Mouse (Mus musculus) ovary, postnatal 10 days (tissue): ENCODE results near the gene Cenpn.
A peak's percentile ranks its signal among the peaks of the same experiment; 100 is the strongest.

ENCODE experiments used
- DNase-seq: peaks from one replicate; pipeline ENCODE4 v3.0.0; 2022; ENCODE audit warnings: low spot score

Gene Cenpn

GRCm38 (mm10) chr8:116921337-116922059 lies at the start of gene Cenpn, which contains the start of gene Cmc2:
Cenpn (plus strand) TSS chr8:116921730.
Cmc2 (minus strand) TSS chr8:116921455.
- peak; percentile 87 for DNase-seq

DNA sequence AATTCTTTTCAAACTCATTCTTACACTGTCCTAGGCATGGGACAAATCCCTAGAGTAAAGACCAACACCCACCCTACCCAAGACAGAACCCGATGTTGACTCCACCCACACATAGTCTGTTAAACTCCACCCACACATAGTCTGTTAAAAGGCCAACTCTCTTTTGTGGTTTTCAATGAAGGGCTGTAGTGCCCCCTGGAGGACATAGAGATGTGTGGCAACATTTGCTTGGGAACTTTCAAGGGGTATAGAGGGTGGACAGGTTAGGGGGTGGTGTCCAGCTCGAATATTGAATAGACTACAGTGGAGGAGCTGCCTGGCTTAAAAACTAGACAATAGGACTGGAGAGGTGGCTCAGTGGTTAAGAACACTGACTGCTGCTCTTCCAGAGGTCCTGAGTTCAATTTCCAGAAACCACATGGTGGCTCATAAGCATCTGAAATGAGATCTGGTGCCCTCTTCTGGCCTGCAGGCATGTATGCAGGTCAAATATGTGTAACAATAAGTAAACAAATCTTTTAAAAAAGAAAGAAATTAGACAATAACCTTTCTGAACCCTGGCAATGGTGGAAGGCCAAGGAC lies 48.7 kb upstream of the Cenpn start:
- DNase-seq: no peak

- no peak for DNase-seq
Observed at GRCm38 (mm10) chr8:116873586-116873985, 47.9 kb upstream of the Cenpn start.

DNA sequence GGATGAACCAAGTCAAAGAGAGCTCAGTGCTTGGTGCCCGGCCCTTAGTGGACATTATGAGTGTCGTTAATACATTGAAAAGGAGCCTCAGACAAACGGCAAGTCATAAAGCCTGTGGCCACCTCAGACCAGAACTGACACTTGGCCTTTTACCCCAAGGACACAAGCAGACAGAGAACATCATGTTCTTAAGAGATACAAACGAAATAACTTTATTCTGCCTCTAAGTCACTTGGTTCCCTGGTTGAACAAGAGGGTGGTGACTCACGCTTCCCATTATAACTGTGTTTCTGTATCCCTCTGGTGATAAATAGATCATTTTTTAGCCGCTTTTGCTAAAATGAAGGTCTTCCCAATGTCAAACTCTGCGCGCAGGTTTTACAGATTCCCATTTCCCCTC lies 47.5 kb upstream of the Cenpn start:
- no peak for DNase-seq

- no peak for DNase-seq
Observed at GRCm38 (mm10) chr8:116875798-116876450, 45.6 kb upstream of the Cenpn start.

DNA sequence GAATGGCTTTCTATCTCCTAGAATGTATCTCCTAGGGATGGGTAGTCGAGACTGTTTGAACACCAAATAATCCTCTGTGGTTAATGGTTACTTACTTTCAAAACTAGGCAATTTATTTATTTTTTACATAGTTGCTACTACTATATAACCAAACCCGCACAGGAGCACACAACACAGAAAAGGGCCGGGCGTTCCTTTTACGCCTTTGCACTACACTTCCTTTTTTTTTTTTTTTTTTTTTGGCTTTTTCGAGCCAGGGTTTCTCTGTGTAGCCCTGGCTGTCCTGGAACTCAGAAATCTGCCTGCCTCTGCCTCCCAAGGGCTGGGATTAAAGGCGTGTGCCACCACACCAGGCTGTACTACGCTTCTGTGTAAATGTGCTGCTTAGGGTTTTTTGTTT lies 40.1 kb upstream of the Cenpn start:
- DNase-seq: no peak

DNA sequence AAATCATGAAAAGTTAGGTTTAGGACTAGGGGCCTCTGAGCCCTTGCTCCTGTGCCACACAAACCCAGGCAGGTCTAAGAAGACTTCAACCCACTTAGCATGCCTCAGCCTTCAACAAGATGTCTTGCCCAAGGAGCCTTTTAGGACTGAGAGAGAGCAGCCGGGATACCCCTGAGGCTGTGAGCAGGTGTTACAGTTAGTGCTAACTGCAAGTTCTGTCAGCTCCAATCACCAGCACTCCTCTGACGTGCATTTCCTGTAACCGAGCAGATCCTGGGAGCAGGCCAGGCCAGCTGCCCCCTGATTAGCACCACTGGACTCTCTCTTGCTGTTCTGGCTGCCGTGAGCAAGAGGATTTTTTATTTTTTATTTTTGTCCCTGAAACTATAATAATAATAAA lies 33.7 kb upstream of the Cenpn start:
- DNase-seq: no peak

DNA sequence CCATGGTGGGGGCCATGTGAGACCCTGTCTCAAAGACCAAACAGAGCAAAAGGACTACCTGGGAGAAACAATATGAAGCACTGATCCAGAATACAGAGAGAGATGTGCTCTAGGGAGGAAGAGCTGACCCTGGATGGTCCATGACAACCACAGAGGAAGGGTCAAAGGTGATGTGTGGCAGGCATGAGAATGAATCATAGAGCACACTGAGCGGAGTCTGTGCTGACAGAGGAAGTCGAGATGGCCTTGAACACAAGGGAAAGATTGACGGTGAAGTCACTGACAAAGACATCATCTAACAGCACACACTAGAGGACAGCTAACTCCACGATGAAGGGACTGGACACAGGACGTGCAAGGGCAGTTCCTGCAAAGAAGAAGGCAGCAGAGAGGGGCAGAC lies 30.1 kb upstream of the Cenpn start:
- no peak for DNase-seq

DNA sequence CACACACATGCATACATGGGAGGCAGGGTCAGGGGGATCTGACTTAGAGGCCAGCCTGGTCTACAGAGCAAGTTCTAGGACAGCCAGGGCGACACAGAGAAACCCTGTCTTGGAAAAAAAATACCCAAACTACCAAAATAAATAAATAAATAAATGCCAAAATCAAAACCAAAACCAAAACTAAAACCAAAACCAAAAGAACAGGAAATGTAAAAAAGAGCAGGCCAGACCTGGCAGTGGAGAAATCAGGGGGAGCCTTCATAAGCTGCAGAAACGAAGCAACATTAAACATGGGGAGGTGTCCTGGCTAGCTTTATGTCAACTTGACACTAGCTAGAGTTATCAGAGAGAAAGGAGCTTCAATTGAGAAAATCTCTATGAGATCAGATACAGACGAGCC lies 29.4 kb upstream of the Cenpn start:
- DNase-seq: no peak

- DNase-seq: no peak
Observed at GRCm38 (mm10) chr8:116892636-116893035, 28.9 kb upstream of the Cenpn start.

GRCm38 (mm10) chr8:116893938-116894337 lies 27.6 kb upstream of the Cenpn start:
- DNase-seq: no peak

- DNase-seq: no peak
Observed at GRCm38 (mm10) chr8:116895521-116895920, 26.0 kb upstream of the Cenpn start.

GRCm38 (mm10) chr8:116904736-116905135 lies 16.8 kb upstream of the Cenpn start:
- DNase-seq: no peak

- DNase-seq: no peak
Observed at GRCm38 (mm10) chr8:116905252-116905651, 16.3 kb upstream of the Cenpn start.

- DNase-seq: no peak
Observed at GRCm38 (mm10) chr8:116905836-116906235, 15.7 kb upstream of the Cenpn start.

DNA sequence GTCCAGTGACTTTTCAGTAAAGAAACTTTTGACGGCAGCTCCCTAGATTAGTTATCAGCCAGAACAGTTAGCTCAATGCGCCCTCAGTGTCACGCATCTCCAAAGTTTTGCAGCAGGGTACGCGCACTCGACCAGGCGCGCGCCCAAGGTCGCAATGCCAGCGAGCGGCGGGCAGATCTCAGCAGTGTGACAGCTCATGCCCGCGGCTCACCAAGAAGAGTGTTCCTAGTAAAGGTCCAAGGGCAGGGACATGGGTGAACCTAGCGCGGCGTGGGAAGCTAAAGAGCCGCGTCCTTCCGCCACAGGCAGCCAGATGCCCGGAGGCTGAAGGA lies 559 bp upstream of the Cenpn start:
- no peak for DNase-seq

- no peak for DNase-seq
Observed at GRCm38 (mm10) chr8:116922060-116922757, 679 bp downstream of the Cenpn start.

- no peak for DNase-seq
Observed at GRCm38 (mm10) chr8:116923526-116923925, 2.0 kb downstream of the Cenpn start.

DNA sequence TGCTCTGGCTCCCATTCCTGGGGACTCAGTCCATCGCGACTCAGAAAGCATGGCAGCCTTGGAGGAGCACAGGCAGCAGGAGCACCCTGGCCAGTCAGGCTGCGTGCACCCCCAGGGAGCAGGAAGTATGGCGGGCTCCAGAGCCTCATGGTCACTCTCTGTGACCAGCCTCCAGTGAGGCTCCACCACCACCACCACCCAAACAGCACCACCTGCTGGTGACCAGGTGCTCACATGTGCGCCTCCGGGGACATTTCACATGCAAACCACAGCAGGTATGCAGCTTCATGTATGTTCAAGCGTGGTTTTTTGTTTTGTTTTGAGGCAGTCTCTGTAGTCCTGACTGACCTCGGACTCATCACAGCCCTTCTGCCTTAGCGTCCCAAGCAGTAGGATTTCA lies 6.3 kb downstream of the Cenpn start:
- no peak for DNase-seq

GRCm38 (mm10) chr8:116928588-116928987 lies 7.1 kb downstream of the Cenpn start:
- DNase-seq: no peak

DNA sequence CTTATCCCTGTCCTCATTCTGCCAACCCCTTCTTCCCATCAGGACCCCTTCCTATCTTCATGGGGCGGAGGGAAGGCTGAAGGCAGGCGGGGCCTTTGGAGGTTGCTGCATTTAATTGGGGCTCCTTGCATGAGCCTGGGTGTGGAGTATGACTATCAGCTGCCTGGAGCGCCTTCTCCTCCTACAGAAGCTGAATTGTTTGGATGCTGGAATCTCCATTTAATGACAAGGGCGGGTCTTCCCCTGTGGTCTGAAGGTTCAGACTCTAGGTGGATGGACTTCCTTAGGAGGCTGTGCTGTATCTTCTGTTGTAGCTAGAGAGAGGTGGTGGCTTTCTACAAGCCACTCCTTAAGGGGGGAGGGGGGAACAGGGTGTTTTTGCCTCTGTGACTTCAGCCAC lies 13.4 kb downstream of the Cenpn start:
- no peak for DNase-seq

- DNase-seq: no peak
Observed at GRCm38 (mm10) chr8:116935506-116935905, 14.0 kb downstream of the Cenpn start.
